Mouse (Mus musculus): Measurements from ENCODE around the gene Mypop.

Mypop gene

DNA sequence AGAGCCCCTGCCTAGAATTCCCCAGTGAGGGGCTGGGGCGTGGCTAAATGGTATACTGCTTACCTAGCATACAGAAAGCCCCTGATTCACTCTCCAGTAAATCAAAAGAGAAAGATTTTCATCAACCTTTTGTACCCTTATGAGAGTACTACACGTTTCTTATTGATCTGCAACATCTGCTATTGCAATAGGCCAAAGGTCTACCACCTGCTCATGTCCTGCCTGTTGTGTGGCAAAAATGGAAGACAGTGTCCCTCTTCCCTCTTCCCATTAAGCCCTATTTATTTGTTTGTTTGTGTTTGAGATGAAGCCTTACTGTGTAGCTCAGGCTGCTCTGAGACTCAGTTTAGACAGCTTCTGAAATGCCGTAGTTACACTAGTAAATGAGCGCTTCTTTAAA lies 25.0 kb downstream of the Mypop start:
- DNase-seq (ENCODE audit: extremely low read depth, low read depth, low spot score): no peak

DNA sequence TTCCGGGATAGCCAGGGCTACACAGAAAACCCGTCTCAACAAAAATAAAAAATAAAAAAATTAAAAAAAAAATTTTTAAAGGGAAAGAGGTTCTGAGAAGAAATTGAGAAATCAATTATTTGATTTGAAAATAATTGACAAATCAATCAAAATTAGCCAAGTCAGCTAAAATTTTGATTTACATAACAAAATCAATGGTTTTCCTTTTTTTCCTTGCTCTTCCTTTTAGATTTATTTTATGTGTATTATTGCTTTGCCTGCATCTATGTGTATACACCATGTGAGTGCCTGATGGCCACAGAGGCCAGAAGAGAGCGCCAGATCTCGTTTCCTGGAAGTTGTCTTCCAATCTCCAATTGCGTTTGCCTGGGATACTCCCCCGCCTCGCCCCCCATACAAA lies 26.9 kb downstream of the Mypop start:
- DNase-seq (ENCODE audit: extremely low read depth, low read depth, low spot score): no peak

DNA sequence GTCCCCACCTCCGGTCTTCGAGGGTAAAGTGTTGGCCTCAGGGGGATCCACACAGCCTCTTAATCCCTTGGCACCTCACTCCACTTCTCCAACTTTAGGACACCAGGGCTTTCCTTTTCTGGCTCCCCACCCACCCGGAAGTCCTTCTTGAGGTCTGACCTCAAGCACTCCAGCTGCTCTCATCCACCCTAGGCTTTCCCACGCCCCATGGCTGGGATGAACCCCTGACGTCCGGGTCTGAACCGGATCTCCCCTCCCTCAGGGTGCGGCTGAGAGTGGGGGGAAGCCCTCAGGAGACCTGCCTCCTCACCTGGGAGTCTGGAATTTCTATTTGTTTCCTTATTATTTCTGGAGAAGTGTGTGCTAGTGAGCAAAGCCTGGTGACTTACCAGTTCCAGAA lies 30.0 kb downstream of the Mypop start:
- no peak for DNase-seq (ENCODE audit: extremely low read depth, low read depth, low spot score)

DNA sequence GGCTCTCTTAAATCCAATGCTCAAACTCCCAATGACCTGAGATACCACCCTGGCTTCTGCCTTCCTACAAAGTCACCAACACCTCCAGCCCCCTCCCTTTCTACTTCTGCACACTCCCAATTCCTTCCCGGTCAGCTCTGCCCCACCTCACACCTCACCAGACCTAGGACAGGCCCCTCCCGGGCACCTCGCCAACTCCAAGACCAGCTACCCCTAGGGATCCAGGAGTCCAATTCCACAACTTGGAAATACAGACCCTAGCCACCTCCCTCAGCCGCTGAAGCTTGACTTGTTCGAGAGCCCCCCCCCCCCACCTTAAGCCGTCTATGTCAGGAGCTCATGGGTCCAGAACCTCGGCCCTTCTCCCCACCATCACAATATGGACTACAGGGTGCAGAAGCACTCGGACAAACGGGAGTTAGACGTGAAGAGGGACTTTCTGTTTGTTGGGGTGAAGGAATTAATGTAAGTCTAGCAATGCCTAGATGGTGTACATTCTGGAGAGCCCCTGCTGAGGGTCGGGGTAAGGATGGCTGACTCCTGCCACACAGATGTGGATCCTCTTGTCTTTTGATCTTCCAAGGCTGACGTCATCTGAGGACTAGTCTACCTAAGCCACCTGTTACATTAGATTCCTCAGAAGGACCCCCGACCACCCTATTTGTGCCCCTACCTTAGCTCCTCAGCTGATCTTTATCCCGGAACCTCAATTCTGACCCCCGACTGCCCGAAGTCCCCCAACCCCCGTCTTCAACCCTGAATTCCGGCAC lies 31.3 kb downstream of the Mypop start:
- no peak for DNase-seq (ENCODE audit: extremely low read depth, low read depth, low spot score)

DNA sequence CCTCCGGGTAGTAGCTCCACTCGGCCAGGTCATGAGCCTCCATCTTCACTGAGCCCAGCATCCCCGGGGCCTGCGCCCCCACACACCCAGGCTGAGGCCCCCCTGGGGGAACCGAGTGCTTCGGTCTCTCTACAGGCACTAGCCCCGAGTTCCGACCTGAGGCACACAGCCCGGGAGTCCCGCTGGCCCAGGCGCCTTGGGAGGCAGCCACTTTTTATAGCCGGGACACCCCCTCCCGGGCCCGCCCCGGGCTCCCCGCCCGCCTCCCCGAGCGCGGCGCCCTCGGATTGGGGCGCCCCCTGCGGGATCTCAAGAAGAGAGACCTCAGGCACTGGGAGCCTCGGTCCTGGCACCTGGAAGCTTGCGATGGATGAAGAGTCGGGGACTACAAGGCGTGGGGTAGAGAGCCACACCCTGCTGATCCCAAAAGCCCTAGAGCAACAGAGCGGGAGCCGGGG lies 32.3 kb downstream of the Mypop start, which contains the start of gene Foxa3:
Gene Foxa3 (minus strand): TSS at position 182 of the 458 bp plus-strand sequence.
- no peak for DNase-seq (ENCODE audit: extremely low read depth, low read depth, low spot score)

DNA sequence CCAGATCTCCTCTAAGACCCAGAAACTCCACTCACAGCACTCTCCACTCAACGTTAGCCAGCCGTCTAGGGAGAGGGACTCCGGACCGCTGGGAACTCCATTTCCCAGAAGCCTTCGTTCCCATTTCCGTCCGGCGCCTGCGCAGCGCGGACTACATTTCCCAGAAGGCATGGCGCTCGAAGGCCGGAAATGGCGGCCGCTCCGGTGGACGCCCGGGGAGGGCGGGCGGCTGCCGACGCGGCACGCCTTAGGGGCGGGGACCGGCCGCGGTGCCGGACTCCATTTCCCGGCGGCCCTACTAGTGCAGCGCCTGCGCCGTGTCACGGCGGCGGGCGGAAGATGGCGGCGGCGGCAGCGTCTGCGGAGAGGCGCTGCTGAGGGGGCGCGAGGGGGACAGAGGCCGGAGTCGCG lies 33.1 kb downstream of the Mypop start, which contains the start of gene Sympk:
Gene Sympk (plus strand): TSS at position 282 of the 411 bp plus-strand sequence.
- DNase-seq (ENCODE audit: extremely low read depth, low read depth, low spot score): no peak

DNA sequence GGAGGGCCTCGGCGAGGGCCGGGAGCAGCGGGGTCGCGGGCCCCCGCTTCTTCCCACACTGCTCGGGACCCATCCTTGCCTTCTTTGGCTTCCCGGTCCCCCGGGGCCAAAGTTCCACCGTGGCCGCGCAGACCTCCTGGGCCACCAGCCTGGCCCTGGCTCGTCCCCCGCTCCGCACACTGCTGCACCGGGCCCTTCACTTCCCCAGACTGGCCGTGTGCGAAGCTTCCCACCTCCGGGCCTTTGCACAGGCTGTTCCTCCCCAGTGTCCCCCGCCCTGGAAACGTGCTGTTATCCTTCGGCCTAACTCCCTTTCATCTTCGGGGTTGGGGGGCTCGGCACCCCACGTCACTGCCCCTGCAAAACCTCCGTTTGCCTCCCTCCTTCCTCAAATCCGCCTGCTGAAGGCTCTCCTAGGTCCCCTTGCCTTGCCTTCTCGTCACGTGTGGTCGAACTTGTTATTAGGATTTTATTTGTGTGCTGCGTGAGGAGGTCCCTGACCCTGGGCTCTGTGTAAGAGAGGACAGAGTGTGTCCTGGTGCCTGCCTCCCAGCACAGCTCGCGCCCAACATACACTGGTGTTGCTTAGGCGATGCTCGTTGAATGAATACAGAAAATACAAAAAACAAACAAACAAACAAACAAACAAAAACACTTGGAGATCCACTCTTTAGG lies 33.7 kb downstream of the Mypop start:
- no peak for DNase-seq (ENCODE audit: extremely low read depth, low read depth, low spot score)

DNA sequence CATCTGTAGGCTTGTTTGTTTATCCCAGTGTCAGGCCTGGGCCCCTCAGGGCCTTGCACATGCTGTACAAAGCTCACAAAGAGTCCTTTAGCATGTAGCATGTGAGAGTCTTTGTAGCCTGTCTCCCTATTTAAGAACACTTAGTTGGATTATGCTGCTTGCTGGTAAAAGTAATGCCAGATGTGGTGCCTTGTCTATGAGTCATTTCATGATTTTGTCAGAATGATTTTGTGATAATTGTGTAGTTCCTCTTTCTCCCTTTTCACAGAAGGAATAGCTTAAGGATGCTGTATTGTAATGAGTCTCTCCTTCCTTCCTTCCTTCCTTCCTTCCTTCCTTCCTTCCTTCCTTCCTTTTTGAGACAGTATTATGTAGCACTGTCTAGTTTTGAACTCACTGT lies 37.0 kb downstream of the Mypop start:
- DNase-seq (ENCODE audit: extremely low read depth, low read depth, low spot score): no peak

DNA sequence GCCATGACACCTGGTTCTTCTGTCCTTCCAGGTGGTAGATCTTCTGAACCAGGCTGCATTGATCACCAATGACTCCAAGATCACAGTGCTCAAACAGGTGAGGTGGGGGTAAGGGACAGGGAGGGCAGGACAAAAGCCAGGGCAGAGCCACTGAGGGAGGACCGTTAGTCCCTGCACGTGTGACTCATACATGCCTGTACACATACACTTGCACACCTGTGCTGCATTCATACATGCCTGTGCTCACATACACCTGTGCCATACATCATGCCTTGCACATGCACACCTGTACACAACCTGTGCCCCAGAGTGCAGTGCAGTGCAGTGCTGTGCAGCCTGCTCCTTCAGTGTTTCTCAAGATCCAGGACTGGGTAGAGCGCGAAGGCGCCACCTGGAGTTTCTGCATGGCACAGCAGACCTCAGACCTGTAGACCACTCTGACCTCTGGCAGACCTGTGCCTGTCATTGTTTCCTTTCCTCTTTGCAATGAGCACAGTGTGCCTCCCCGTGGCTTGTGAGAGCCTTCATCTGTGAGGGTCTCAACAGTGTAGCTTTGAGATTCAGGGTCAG lies 38.1 kb downstream of the Mypop start:
- DNase-seq (ENCODE audit: extremely low read depth, low read depth, low spot score): no peak

DNA sequence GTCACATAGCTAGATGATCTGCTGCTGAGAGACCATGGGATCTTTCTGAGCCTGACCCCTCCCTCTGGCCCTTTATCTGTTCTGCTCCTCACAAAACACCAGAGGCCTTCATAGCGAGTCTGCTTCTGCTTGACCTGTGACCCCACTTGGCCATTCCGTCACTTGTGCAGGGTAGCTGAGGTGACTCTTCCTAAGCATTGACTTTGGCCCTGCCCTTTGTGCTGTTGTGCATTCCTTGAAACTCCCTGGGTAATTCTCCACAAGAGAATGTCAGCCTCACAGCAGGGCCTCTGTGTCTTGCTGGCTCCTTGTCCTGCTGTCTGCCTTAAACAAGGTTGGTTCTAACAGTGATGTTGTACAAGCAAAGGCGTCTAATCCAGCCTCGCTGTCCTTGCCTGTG lies 40.6 kb downstream of the Mypop start:
- no peak for DNase-seq (ENCODE audit: extremely low read depth, low read depth, low spot score)

DNA sequence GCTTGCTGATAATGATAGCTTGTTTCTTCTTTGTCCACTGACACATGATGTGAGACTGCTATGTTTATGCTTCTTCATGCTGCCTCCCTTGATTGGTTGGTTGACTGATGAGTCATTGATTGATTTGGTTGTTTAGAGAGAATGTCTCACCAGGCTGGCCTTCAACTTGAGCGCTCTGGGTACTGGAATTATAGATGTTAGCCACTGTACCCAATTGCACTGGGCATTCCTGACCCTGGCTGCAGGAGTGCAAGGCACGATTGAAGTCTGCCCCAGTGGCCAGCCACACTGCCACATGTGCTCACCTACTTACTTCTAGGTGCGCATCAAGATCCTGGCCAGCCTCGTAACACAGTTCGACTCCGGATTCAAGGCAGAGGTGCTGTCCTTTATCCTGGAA lies 53.6 kb downstream of the Mypop start:
- DNase-seq (ENCODE audit: extremely low read depth, low read depth, low spot score): no peak

DNA sequence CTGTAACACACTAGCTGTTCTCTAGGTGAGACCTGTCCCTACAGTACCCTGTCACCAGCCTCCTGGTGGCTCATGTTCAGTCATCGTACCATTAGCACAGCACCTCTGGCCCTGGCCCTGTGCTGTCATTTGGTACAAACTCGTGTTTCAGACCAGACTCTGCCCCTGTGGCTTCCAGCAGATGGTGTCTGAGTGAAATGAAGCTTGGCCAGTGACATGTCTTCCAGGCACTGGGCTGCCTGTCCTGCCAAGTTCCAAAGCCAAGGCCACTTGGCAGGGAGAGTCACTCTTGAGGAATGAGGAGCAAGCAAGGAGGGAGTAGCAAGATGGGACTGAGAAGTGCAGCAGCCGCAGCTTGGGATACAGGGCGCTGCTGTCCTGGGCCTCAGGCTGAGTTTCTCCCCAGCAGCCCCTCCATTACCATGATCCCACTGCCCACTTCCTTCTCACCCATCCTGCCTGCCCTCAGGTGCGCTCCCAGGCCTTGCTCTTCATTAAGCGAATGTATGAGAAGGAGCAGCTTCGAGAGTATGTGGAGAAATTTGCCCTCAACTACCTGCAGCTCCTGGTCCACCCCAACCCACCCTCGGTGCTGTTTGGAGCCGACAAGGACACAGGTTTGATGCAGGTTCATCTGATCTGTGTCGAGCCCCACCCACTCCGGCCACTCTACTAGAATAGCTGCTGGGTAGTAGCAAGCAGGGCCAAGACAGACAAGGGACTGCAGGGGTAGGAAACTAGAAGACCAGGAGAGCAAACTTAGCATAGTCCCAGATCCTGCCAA lies 55.4 kb downstream of the Mypop start:
- peak; percentile 31 for DNase-seq (ENCODE audit: extremely low read depth, low read depth, low spot score)

DNA sequence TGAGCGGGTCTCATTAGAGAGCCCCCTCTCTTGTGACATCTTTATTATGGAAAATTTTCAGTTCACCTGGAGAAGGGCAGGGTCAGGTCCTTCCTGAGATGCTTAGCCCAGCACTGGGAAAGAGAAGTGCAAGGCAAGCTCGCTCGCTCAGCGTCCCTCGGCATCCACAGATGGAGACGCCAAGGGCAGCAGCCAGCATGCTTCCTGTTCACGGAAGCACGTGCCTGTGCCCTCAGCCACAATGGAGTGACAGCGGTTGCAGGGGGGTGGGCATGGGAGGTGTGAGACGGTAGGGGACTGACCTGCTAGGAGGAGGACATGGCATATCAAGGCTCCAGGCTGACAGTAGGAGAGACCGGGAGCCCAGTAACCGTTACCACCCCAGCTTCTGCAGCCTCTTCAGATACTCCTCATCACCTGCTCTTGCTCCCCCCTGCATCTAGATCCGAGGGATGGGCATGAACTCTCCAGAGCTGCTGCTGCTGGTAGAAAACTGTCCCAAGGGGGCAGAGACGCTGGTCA lies 57.0 kb downstream of the Mypop start:
- no peak for DNase-seq (ENCODE audit: extremely low read depth, low read depth, low spot score)

DNA sequence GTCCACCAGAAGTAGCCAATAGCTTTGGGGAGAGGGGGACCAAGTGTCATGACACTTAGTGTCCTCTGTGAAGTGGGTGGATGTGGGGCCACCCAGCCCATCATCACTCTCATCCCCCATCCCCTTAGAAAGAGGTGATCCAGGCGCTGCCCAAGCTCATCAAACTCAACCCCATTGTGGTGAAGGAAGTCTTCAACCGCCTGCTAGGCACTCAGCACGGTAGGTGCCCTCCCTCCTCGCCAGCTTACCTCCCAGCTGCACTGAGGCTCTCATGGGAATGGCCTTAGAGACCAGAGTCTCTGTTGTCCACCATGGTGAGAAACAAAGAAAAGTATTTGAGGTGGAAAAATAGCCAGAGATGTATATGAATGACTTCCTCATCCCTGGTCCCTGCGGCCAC lies 58.2 kb downstream of the Mypop start:
- DNase-seq (ENCODE audit: extremely low read depth, low read depth, low spot score): no peak

DNA sequence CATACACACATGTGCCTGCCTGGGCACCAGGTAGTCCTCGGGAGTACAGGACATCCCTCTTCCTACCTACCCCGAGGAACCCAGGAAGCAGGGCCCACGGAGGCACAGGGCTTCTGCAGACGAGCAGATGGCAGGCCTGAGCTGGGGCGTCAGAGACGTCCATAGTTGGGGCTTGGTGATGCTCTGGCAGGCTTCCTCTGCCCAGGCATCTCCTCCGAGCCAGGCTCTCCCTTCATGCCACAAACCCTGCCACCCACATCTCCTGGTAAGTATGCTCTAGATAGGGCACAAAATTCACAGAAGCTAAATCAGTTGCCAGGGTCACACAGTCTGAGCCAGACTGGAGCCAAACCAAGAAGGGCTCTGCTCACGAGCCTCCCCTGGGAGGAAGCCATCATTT lies 59.1 kb downstream of the Mypop start:
- no peak for DNase-seq (ENCODE audit: extremely low read depth, low read depth, low spot score)

DNA sequence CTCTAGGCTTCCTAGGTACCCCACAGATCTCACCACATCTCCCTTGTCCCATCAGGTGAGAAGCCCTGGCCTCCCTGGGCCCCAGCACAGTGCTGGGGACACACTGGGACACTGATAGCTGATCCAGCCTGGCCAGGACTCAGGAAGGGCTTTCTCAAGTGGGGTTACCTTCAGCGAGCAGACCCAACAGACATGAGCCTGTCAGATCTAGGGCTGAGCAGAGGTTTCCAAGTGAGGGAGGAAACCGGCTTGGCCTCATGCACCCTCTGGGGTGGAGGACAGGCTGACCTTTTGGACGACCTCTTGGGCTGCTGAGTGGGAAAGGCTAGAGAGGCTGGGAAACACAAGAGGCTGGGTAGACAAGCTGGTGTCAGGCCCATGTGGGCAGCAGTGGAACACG lies 60.1 kb downstream of the Mypop start:
- DNase-seq (ENCODE audit: extremely low read depth, low read depth, low spot score): no peak

Data from fat pad, adult 2 months (tissue).